8 mouse cellular contexts compared by ENCODE assay signal in the genomic region with DNA sequence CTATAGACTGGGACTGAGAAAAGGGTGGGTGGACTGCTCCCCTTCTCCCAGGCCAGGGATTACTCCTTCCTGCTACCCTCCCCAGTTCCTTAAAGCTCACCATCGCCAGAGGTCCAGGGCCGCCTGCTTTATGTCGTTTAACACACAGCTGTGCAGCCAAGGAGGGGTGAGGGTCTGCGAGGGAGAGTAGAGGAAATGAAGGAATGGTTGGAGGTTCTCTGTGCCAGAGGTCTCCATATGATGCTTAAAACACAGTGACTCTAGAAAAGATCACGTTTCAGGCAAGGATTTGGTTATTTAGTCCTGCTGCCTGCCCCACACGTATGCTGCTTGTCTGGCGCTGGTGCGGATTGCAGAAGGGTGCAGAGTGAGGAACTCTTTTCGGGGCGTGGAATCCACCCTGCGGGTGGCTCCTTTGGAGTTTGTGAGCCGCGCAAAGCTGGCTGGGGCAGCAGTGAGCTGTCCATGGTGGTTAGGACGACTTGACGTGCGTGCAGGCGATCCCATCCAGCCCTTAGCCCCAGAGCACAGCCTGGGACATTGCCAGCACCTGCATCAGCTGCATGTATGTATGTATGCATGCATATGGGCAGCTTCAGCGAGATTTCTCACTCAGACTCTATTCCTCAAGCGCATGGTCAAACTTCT. TPM values are rescaled to one million over a fixed set of nuclear protein-coding genes. Genes with fewer than 3 reads are reported as not detected.
DNase-seq lines count a peak whose midpoint lies in the region; ATAC-seq and TF ChIP-seq lines count a peak whose summit lies in the region.

No protein-coding gene starts in this region.

- no peak for TF ChIP-seq CTCF in cerebellum, adult 2 months (IDR thresholded peaks at IDR 0.05; ENCODE audit: borderline replicate concordance, insufficient read depth, low read depth, low read length)

- peaks cover 28% of the 10 kb centered on the region for H3K4me1 ChIP-seq in limb, embryonic 12.5 days (replicated peaks)
- no peaks in the 10 kb centered on the region for H3K4me1 ChIP-seq in cerebellum, adult 2 months (ENCODE audit: control insufficient read depth, insufficient read depth, low read length)

- no peak overlapping the region for H3K27ac ChIP-seq in limb, embryonic 12.5 days
- H3K27ac ChIP-seq in cerebellum, adult 2 months (ENCODE audit: insufficient read depth, low read length): no peak overlapping the region

- ATAC-seq in limb, embryonic 12.5 days (ENCODE audit: insufficient number of reproducible peaks, insufficient read depth, low FRiP score, low TSS enrichment, low read depth): peak; percentile 56

- H3K4me3 ChIP-seq in limb, embryonic 12.5 days (replicated peaks): no peak overlapping the region
- no peak overlapping the region for H3K4me3 ChIP-seq in cerebellum, adult 2 months (replicated peaks; ENCODE audit: insufficient read depth, low read depth, low read length)

- peak; percentile 83 for DNase-seq in heart, adult 11 months
- no peak for DNase-seq in heart, adult 8-10 months (ENCODE audit: low spot score)
- peak; percentile 26 for DNase-seq in urinary bladder, postnatal 25 days (ENCODE audit: low spot score)
- no peak for DNase-seq in urinary bladder, adult 2 months (ENCODE audit: low spot score)
- peak; percentile 39 for DNase-seq in retina, embryonic 14.5 days (ENCODE audit: low spot score)
- no peak for DNase-seq in frontal cortex, postnatal 14 days (ENCODE audit: low spot score in 2 of 2)
- no peak for DNase-seq in cerebellum, adult 2 months

- peak overlapping the region; percentile 38 for H3K4me2 ChIP-seq in limb, embryonic 12.5 days

- H3K9ac ChIP-seq in limb, embryonic 12.5 days (replicated peaks): no peak overlapping the region

- H3K9me3 ChIP-seq in limb, embryonic 12.5 days: no peaks in the 10 kb centered on the region

- peaks cover 55% of the 10 kb centered on the region for H3K27me3 ChIP-seq in limb, embryonic 12.5 days
- peaks cover 1% of the 10 kb centered on the region; the same call in 1 of the 2 replicates for H3K27me3 ChIP-seq in cerebellum, adult 2 months (ENCODE audit: control insufficient read depth, insufficient read depth, low read length)

- H3K36me3 ChIP-seq in limb, embryonic 12.5 days: no peaks in the 10 kb centered on the region

- no peak for TF ChIP-seq POLR2A in cerebellum, adult 2 months (IDR thresholded peaks at IDR 0.05; ENCODE audit: borderline replicate concordance, insufficient read depth, low read length)

- WGBS in limb, embryonic 12.5 days: 4% methylated on average over 19 of the region's 19 CpGs
- WGBS in cerebellum, adult 2 months: 7% methylated on average over 19 of the region's 19 CpGs

RNA-seq across cellular contexts. Expression of a gene that starts 4.3 kb away (rescaled TPM):
- total RNA-seq in heart, adult 8-10 months (2022): 1 to 10 TPM in 3 of 4 experiments, under 1 TPM in 1; 0.94 to 1.7 (median 1.4) TPM
- 94.4 and 138 TPM in 2 replicates for polyA plus RNA-seq in urinary bladder, adult 2 months (2012; rRNA removed)
- 5.4 and 7.5 TPM in 2 replicates for polyA plus RNA-seq in limb, embryonic 12.5 days (2016; fragmentation: Nextera tagmentation; extraction: Ambion mirVana)
- 4.0 and 5.6 TPM in 2 replicates for polyA plus RNA-seq in cerebellum, adult 2 months (2012; rRNA removed)

Comparison
In these comparisons a context has a peak if more than half of its experiments do, and no peak if none do; other contexts are left out.
1. DNase-seq: peak in heart, adult 11 months (single experiment), urinary bladder, postnatal 25 days (single experiment) and retina, embryonic 14.5 days (single experiment); none in heart, adult 8-10 months (single experiment), urinary bladder, adult 2 months (single experiment), frontal cortex, postnatal 14 days (0 of 2) and cerebellum, adult 2 months (0 of 2).
2. RNA of a gene that starts 4.3 kb away (polyA plus RNA-seq): 94.4 to 138 TPM in urinary bladder, adult 2 months; 4.0 to 5.6 TPM in cerebellum, adult 2 months and 5.4 to 7.5 TPM in limb, embryonic 12.5 days; every median in the first group is over 10 times any median in the second.